Mouse (Mus musculus): ENCODE data around the gene Phf14.

Phf14 gene

GRCm38 (mm10) chr6:12020738-12021137, 113.1 kb downstream of the Phf14 start:
- no peak for DNase-seq (ENCODE audit: low read depth, low spot score)

DNA sequence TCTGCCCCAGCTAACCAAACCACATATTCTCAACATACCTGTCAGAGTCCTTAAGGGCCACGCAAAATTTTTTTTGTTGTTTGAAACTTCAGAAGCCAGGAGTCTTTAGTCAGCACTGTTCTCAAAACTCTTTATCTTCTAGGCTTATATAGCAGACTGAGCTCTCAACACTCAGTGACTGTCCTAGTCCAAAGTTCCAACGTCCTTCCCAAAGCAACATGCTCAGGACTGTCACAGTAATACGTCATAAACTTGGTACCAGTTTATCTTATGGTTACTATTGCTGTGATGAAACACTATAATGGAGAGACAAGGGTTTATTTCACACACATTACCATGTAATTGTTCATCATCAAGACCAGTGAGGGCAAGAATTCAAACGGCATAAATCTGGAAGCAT, 113.9 kb downstream of the Phf14 start:
- no peak for DNase-seq (ENCODE audit: low read depth, low spot score)

DNA sequence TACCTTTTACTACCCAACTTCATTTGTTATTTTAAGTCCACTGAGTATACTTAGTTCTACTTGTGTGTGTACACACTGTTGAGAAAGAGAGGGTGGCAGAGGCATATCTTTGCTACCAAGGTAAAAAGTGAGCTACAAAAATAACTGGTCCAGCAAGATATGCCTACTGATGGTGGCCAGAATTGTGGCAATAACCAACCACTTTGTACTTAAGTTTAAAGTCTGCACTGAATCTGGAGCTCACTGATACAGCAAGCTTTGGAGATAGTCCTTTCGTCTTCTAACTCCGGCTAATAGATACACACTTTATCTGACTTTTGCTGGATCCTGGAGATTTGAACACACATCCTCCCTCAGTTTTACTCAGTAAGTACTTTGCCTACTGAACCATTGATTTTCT, 115.8 kb downstream of the Phf14 start:
- DNase-seq (ENCODE audit: low read depth, low spot score) = no peak

- DNase-seq (ENCODE audit: low read depth, low spot score) = no peak
Observed at GRCm38 (mm10) chr6:12026804-12027537, 119.4 kb downstream of the Phf14 start.

- no peak for DNase-seq (ENCODE audit: low read depth, low spot score)
Observed at GRCm38 (mm10) chr6:12034561-12034960, 127.0 kb downstream of the Phf14 start.

DNA sequence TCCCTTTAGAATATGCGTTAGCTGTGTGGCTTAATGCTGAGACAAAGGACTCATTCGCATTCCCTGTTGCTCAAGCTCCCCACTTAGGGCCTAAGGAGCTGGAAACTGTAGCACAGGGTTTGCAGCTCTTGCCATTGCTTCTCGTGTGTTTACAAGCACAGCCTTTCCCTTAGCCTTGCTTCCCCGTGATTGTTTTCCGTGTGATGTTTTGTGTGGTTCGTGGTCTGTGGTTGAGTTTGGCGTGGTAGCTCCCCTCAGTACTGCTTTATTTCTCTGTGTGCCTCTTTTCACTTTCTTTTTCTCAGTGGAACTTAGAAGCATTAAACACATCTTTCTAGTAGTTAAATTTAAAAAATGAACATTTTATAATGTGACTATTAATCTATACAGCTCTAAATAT, 130.7 kb downstream of the Phf14 start:
- DNase-seq (ENCODE audit: low read depth, low spot score) = no peak

DNA sequence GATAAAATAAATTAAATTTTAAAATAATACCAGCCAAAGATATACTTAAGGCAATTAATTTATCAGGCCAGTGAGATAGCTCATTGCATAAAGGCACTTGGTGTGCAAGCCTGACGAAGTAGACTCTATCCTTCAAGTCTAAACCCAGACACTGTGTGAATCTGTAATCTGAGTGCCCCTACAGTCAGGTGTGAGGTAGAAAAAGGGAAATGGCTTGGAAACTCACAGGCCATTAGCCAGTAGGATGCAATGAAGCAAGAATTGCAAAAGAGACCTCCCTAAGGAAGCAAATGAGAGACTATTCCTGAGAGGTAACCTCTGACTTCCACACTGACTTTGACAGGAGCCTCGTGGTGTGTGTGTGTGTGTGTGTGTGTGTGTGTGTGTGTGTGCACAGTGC, 145.3 kb downstream of the Phf14 start:
- no peak for DNase-seq (ENCODE audit: low read depth, low spot score)

- DNase-seq (ENCODE audit: low read depth, low spot score) = no peak
Observed at GRCm38 (mm10) chr6:12054149-12054548, 146.5 kb downstream of the Phf14 start.

DNA sequence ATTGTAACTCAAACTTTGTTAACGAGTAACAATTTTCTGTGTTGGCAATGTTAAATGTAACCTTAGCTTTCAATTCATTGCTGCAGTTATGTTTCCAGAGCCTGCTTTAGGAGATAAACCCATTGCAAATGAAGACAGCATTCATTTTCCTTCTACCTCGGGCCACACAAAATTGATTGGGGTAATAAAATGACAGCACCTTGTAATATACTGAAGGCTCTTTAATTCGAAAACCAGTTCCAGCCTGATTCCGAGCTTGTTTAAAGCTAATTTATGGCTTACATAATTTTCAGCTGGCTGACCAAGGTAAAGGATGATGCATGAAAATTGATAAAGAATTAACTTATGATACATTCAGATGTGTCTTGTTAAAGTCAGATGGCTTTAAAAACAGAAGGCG, 151.1 kb downstream of the Phf14 start:
- no peak for DNase-seq (ENCODE audit: low read depth, low spot score)

GRCm38 (mm10) chr6:12059971-12060370, 152.4 kb downstream of the Phf14 start:
- DNase-seq (ENCODE audit: low read depth, low spot score) = no peak

- no peak for DNase-seq (ENCODE audit: low read depth, low spot score)
Observed at GRCm38 (mm10) chr6:12060452-12061140, 153.0 kb downstream of the Phf14 start.

- no peak for DNase-seq (ENCODE audit: low read depth, low spot score)
Observed at GRCm38 (mm10) chr6:12067956-12068355, 160.3 kb downstream of the Phf14 start.

DNA sequence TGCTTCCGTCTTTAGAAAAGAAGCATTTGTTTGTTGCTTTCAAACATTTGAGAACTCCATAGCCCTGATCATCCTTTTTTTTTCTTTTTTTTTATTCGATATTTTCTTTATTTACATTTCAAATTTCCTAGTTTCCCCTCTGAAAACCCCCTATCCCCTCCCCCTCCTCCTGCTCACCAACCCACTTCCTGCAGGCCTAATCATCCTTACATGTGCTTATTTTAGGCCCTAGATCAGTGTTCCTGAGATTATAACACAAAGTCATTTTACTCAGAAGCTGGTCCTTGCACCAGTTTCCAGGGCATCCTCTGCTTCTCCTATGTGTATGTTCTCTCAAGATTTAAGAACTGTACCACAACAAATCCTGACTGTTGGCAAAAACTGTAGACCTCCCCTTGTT, 161.7 kb downstream of the Phf14 start:
- no peak for DNase-seq (ENCODE audit: low read depth, low spot score)

DNA sequence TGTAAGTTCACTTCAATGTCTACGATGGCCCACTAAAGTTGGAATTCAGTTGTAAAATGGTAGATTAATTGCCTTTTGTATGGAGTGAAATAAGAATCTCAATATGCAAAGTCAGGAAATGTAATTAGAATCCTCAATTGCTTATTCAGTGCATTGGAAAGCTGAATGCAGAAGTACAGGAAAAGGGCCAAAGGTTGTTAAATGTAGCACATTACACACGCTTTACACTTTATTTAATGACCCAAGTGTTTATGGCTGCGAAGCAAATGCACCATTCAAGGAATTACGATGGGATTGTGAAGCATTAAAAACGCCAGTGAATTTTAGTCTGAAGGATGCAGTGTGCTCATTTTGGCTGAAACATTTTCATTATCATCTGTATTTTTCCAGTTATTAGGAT, 167.0 kb downstream of the Phf14 start:
- DNase-seq (ENCODE audit: low read depth, low spot score) = no peak

DNA sequence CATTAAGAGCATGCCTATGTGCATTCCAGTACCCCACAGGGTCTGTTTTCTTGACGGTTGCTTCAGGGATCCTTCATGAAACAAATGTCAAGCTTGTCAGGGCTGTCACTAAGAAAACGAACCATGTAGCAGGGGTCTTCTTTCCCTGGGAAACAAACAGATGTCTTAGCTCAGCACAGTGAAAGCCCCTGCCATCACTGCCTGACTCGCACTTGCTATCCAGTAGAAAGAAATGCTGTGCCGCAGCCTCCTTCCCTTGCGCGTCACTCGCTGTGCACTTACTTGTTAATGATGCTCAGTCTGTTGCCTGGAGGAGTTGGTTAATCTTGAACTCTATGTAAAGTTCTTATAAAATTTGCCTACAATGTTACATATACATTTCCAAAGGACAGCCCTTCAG, 169.7 kb downstream of the Phf14 start:
- no peak for DNase-seq (ENCODE audit: low read depth, low spot score)

DNA sequence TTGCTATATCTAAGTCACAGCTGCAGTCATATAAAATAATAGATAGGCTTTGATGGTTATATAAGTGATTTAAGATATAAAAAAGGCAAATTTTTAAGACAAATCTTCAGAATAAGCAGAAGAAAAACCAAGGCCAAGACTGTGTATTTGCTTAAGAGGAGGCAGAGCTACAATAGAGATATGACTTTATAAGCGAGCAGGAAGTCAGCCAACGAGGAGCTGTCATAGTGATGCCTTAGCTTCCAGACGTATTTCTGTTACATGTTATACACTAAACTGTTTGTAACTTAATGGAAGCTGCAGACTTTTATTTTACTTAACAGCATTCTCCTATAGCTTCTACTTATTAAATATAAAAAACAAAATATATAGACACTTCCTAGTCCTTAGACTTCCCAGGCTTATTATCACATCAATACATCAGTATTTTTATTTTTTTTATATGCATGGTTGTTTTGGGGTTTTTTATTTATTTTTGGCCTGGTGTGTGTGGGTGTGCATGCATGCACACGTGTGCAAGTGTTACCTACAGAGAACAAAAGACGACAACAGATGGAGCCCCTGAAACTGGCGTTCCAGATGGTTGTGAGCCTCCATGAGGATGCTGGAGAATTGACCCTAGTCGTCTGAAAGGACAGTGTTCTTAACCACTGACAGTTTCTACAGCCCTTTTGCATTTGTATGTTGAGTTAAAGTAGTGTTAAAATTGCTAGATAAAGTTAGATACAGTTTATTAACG, 170.4 kb downstream of the Phf14 start:
- no peak for DNase-seq (ENCODE audit: low read depth, low spot score)

DNA sequence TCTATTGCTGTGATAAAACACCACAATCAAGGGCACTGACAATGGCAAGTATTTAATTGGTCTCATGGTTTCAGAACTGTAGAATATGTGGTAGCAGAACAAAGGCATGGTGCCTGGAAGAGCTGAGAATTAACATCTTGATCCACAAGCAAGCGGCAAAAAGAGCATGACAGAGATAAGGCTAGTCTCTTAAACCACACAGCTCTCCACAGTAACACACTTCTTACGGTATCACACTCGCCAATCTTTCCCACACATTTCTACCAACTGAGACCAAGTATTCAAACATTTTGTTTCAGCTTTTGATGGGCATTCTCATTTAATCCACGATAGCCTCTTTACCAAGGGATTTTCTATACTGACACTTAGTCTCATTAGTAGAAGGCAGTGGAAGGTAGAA, 171.7 kb downstream of the Phf14 start:
- no peak for DNase-seq (ENCODE audit: low read depth, low spot score)

DNA sequence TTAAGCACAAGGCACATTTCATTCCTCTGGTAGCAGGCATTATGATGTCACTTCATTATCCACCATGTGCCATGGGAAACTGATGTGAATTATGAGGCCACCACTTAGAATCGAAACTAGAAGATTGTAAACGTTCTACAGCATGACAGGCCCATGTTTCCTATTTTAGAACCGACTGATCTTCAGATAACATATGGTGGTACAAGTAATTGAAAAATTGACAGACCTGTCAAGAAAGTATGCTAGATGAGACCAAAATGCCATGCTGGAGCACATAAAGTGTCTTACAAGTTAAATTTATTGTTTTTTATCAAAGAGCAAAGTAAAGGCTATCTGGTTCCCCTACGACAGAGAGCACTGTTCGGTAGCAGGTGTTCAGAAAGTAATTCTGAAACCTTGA, 172.8 kb downstream of the Phf14 start:
- DNase-seq (ENCODE audit: low read depth, low spot score) = no peak

DNA sequence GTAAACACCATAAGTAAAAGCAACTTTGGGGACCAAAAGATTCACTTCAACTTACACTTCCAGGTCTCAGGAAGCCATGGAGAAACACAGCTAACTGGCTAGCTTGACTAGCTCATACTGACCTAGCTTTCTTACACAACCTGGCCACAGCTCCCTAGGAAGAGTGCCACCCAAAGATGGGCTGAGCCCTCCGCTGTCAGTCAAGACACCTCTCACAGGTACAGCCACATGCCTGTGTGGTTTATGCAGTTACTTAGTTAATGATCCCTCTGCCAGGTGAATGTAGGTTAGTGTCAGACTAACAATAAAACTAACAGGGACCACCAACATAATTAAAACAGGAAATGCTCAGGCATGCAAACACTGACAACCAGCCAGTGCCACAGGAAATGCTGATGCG, 174.1 kb downstream of the Phf14 start:
- DNase-seq (ENCODE audit: low read depth, low spot score) = no peak

DNA sequence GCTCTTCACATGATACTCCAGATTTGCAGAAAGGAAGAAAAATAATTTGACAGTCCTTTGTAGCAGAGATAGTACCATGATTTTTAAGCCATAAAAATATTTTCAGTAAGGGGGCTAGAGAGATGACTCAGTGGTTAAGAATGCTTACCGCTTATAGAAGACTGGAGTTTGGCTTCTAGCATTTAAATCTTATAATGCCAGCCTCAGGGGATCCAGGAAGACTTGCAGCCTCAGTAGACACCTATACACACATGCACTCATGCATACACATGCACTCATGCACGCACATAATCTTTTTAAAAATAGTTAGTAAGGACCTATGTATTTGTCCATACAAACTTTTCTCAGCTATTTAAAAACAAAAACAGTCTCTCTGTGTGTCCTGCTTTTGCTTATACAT, 174.5 kb downstream of the Phf14 start:
- DNase-seq (ENCODE audit: low read depth, low spot score) = no peak

GRCm38 (mm10) chr6:12082531-12083216, 175.1 kb downstream of the Phf14 start:
- no peak for DNase-seq (ENCODE audit: low read depth, low spot score)

DNA sequence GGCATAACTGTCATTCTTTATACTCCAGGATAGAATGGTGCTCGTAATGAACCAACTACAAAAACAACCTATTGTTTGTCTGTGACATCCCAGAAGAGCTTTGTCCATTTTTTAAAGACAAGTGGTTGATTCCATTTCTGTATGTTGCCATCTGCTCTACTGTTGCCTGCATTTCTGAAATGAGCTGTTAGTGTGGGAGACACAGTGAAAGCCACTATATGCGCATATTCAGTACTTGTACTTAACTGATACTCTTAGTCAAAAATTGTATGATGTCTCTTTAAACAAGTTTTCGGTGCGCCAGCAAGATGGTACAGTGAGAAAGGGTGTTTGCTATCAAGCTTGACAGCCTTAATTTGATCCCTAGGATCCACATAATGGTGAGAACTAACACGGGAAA, 177.1 kb downstream of the Phf14 start:
- no peak for DNase-seq (ENCODE audit: low read depth, low spot score)

Data from R1 (cell line).